Mouse (Mus musculus): ENCODE measurements at regions not wholly inside any gene's neighbourhood (a gene's known extent, or its start where the extent isn't known, plus 50 kb on each side); places are given as distances from the start of the nearest gene placed in this dataset.
"Not testable (repeated sequence)": the region's sequence is repeated elsewhere in the genome, so short reads cannot be mapped to it uniquely, and the experiment has no call there.

DNA sequence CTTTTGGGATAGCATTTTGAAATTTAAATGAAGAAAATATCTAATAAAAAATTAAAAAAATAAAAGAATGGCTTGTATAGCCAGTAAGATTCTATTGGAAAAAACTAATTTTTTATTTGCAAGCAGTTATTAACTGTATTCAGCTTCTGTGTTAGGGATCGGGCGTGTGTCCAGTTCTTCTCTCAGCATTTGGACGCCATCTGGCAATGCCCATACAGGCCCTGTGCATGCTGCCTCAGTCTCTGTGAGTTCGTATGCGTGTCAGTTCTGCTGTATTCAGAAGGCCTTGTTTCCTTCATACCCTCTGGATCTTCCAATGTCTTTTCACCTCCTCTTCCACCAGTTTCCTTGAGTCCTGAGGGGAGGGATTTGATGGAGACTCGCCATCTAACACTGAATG, 123.8 kb upstream of the Nabp1 start:
- DNase-seq (ENCODE audit: low read depth, low spot score) = no peak

- peak; percentile 60 for DNase-seq (ENCODE audit: low read depth, low spot score)
Observed at GRCm38 (mm10) chr1:51600425-51600824, 122.2 kb upstream of the Nabp1 start.

- peak; percentile 89 for DNase-seq (ENCODE audit: low read depth, low spot score)
Observed at GRCm38 (mm10) chr1:51596935-51597820, 119.0 kb upstream of the Nabp1 start.

DNA sequence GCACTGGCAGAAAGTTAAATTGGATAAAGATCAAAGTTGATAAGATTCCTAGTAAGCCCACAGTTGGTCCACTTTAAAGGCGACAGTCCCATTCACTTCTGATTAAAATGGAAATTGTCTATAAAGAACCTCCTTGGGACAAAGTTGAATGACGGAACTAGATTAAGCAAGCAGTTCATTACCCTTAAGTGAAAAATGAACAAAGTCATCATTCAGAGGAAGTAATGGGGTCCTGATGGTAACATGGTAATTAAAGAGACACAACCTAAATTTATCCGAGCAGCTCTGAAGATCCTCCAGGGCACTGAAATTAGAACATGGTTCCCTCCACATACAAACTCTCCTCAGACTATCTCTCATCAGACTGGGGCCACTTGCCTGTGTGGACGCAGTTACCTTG, 116.4 kb upstream of the Nabp1 start:
- DNase-seq (ENCODE audit: low read depth, low spot score) = no peak

DNA sequence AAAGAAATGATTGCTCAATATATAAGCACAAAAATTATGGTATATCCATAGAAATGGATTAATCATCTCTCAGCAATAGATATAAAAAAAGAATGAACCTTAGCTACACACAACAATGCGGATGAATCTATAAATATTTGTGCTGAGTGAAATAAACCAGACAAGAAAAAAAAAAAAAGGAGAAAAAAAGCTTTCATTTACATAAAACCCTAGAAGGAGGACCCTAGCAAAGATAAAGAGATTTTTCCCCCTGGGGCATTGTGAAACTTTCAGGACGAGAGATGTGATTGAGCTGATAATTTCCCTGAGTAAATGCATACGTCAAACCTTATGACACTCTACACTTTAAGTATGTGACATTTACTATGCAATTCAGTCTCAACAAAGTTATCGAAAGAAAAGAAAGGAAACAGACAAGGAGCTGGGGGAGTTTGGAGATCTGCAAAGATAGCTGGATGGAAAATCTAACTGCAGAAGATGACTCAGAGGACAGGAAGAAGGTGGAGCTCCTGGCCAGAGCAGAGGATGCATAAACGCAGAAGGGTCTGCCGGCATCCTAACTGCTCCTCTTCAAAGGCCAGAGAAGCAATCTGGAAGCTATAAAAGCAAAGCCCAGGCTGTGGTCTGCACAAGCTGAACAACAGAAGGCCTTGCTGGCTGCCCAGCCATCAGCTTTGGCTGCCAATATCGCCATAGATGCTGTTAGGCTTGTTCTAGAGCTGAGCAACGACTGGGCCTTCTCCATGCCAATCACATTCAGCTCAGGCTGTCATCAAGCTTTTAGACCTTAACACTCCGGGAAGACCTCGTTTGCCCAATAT, 115.6 kb upstream of the Nabp1 start:
- no peak for DNase-seq (ENCODE audit: low read depth, low spot score)

GRCm38 (mm10) chr1:51591886-51592285, 113.7 kb upstream of the Nabp1 start:
- DNase-seq (ENCODE audit: low read depth, low spot score) = no peak

DNA sequence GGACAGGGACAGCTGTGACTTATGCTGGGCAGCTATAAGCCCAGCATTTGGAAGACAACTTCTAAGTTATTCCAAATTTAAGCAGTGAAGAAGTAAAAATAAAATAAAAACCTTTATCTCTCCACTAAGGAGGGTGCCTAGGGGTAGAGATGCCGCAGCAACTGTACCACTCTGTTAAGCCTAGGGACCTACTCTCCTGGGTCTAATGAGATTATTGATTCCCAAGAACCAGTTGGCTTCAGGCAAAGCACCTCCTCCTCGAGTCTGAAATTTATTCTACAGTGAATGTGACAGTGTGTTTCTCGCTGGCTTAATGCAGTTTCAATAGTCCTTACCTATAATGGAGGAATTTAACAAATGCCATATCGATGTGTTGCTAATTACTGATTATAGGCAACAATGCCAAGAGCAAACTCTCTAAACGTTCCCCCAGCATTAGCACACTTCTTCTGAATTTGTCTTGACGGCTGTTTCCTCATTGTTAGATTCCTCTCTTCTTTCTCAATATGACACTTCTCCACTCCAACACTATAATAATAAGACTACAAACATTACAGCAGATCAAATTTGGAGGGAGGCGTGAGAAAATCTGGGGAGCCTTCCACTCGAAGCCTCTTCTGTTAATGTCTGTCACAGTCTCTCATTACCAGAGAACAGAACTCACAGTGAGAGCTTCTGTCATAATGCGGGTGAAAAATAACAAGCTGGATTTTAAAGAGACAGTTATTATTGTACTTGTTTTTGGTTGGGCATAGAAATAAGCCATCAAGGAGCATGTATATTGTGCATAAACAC, 112.6 kb upstream of the Nabp1 start:
- DNase-seq (ENCODE audit: low read depth, low spot score) = no peak

DNA sequence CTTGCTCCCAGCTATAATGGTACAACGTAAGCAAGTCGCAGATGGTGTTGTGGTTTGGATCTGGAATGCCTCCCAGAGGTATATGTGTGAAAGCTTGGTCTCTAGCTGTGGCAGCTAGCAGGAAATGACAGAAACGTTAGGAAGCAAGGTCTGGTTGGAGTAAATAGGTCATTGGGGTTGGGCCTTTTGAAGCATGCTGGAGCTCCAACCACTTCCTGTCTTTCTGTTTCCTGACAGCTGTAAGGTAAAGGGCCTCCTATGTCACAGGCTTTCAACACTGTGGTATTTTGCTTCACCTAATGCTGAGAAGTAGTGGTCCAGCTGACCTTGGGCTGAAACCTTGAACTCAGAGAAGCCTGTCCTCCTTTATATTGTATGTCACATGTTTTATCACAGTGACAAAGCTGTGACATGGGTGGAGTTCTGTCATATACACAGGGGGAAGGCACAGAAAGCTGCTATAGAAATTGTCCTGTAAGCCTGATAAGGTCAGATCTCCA, 106.8 kb upstream of the Nabp1 start:
- no peak for DNase-seq (ENCODE audit: low read depth, low spot score)

- no peak for DNase-seq (ENCODE audit: low read depth, low spot score)
Observed at GRCm38 (mm10) chr1:51583871-51584270, 105.6 kb upstream of the Nabp1 start.

DNA sequence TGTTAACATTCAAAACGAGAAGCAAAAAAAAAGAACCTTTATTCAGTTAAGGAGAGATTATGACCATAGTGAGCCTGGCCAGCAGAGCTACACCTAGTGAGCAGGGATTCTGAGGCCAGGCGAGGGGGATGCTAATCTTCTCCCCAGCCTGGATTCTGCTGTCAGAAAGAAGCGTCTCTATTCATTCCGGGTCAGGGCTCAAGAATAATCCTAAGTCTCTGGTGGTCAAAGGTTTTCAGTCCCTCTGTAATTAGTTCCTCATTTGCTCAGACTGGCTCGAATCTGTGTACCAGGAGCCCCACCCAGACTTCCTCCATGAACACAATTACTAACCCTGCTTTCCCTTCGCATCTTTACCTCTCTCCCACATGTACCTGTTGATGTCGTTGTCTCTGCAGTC, 101.8 kb upstream of the Nabp1 start:
- DNase-seq (ENCODE audit: low read depth, low spot score) = no peak

- DNase-seq (ENCODE audit: low read depth, low spot score) = no peak
Observed at GRCm38 (mm10) chr1:51577701-51578100, 99.5 kb upstream of the Nabp1 start.

DNA sequence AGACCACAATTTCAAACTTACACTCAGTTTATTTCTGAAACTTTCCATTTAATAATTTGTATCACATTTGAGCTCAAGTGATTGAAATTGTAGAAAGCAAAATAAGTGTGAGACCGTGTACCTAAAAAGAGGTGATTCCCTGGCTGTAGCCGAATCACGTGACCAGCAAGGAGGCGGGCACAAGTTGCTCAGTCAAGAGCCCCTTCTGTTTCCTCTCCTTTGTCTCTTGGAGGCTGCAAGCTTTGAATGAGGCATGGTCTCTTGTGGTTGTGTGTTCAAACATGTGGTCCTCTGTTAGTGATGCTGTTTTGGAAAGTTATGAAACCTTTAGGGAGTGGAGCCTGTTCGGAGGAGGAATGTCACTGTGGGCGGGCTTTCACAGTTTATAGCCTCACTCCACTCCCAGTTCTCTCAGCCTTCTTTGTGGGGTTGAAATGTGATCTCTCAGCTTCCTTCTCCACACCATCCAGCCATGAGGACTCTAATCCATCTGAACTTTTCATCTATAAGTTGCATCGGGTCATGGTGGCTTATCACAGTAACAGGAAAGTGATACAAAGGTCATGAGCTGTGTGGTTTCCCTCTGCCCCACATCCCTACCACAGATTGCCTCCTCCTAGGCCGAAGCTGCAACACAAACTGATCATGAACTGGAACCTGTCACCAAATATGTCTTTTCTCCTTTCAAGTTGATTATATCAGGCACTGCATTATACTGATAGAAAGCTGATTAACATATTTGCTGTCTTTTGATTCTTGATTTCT, 94.3 kb upstream of the Nabp1 start:
- peak; percentile 15 for DNase-seq (ENCODE audit: low read depth, low spot score)

GRCm38 (mm10) chr1:51569625-51570024, 91.4 kb upstream of the Nabp1 start:
- DNase-seq (ENCODE audit: low read depth, low spot score) = no peak

GRCm38 (mm10) chr1:51566170-51566649, 88.0 kb upstream of the Nabp1 start:
- DNase-seq (ENCODE audit: low read depth, low spot score) = no peak

GRCm38 (mm10) chr1:51556616-51557015, 78.4 kb upstream of the Nabp1 start:
- DNase-seq (ENCODE audit: low read depth, low spot score) = not testable (repeated sequence)

- DNase-seq (ENCODE audit: low read depth, low spot score) = no peak
Observed at GRCm38 (mm10) chr1:51553738-51554137, 75.5 kb upstream of the Nabp1 start.

GRCm38 (mm10) chr1:51551624-51552023, 73.4 kb upstream of the Nabp1 start:
- DNase-seq (ENCODE audit: low read depth, low spot score) = no peak

- DNase-seq (ENCODE audit: low read depth, low spot score) = no peak
Observed at GRCm38 (mm10) chr1:51542801-51543200, 64.6 kb upstream of the Nabp1 start.

DNA sequence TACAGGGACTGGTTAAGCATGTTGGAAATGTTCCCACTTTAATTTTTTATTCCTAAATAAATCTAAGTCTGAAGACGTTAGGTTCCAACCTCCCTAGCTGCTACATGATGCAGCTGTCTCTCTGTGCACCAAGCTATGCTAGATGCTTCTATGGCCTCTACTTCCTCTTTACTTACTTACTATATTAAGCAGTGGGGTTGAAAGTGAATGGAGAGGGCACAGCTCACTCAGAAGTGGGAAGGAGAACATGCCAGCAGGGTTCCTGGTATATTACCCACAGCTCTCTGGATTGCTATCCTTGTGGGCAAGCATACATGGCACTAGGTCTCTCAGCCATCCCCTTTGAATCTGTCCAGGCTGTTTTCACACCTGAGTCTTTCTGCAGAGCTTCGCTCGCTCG, 61.4 kb upstream of the Nabp1 start:
- DNase-seq (ENCODE audit: low read depth, low spot score) = no peak

- no peak for DNase-seq (ENCODE audit: low read depth, low spot score)
Observed at GRCm38 (mm10) chr1:51538836-51539235, 60.6 kb upstream of the Nabp1 start.
